Mouse (Mus musculus) right cerebral cortex, postnatal 14 days (tissue): ENCODE measurements at regions not wholly inside any gene's neighbourhood (a gene's known extent, or its start where the extent isn't known, plus 50 kb on each side); places are given as distances from the start of the nearest gene placed in this dataset.

Source experiments
- DNase-seq: peaks from one replicate; pipeline ENCODE4 v3.0.0; 2022

DNA sequence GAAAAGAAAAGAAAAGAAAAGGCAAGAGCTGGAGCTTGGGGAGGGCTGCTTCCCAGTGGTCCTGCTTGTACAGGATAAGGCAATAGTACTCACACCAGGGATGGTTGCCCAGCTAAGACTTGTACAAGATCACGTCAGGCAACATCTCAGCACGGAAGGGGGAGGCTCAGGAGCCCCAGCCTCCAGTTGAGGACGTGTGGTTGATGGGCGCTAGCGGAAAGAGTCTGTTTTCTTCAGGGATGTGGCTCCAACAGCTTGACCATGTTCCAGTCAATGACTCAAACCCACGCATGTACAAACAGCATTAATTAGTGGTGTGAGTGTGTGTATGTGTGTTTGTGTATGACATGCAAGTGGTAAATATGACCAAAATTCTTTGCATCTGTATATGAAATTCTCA, 153.1 kb upstream of the Rpl34 start:
- no peak for DNase-seq

DNA sequence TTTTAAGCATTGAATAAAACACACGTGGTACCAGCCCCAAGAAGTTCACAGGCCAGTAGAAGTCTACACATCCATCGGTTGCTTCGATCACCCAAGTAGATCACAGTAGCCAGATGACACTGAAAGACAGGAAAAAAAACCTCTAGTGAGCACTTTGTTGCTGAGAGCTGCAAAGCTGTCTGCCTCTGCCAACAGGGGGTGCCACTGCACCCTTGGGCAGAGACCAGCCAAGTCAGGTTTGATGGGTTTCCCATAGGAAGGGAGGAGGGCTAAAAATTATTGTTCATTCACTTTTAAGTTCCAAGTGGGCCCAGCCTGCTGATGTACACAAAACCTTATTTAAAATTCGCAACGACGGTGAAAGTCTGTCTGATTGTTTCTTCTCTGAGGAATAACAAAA, 150.3 kb upstream of the Rpl34 start:
- DNase-seq, result no peak

DNA sequence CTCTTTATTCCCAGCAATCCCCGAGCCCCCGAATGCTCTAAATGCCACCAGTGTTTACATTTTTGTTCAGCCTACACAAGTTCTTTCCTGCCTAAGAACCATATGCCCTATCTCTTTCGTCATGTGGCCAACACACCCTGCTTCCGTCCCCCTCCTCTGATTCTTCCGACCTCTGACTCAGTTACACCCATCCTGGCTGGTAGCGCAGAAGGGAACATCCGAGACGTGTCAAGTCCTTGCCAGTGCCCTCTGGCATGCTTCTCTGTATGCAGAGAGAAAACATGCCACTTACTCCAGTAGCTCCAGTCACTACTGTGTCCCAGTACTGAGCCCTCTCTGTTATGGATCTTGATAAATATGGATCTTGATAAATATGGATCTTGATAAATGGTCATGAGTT, 149.3 kb upstream of the Rpl34 start:
- DNase-seq, result no peak

DNA sequence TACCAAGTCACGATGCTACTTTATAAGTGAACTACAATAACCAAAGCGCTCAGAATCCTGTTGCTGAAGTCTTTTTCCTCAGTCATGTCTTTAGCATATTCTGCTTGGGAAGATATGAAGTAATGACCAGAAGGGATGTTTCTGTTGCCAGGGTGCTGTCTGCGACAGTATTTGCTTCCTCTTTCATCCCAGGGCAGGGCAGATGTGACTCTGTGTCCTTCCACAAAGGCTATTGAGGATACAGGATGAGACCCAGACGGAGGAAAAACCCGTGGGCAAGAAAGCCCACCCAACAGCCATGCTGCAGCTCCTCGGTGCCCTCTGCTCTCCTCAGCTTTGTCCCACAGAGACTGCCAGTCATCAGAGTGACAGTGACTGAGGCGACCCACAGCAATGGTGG, 148.6 kb upstream of the Rpl34 start:
- DNase-seq, result no peak

DNA sequence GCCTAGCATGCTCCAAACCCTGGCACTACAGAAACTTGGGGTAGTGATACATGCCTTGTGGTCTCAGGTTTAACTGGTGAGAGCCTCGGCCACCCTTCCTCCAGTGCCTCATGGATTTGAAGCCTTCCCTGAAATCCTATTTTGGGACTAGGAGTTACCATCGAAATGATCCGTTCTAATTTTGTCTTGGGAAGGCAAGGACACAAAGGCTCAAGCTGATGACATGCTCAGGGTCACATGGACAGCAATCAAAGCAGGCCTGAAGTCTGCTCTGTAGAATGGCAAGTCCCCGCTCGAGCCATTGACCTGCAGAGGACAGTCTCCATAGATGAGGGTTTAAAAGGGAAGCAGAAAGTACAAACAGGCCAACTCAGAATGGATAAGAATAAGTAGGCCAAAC, 147.8 kb upstream of the Rpl34 start:
- DNase-seq, result no peak

DNA sequence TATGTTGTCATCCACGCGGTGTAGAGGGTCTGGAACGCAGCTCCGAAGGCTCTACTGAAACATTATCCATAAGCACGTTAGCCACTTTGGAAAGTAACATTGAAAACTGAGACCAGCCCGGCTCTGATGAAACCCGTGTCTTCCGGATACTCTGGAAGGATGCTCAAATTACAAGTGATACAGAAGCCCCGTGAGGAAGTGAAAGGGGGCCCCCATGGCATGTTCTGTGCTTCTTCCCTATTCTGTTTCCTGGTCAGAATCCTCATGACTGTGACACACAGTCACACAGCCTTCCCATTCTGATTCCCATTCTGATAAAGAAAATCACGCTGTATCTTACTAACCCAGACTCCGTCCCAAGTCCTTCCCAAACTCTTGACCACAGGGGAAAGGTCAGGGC, 143.5 kb upstream of the Rpl34 start:
- DNase-seq, result no peak

DNA sequence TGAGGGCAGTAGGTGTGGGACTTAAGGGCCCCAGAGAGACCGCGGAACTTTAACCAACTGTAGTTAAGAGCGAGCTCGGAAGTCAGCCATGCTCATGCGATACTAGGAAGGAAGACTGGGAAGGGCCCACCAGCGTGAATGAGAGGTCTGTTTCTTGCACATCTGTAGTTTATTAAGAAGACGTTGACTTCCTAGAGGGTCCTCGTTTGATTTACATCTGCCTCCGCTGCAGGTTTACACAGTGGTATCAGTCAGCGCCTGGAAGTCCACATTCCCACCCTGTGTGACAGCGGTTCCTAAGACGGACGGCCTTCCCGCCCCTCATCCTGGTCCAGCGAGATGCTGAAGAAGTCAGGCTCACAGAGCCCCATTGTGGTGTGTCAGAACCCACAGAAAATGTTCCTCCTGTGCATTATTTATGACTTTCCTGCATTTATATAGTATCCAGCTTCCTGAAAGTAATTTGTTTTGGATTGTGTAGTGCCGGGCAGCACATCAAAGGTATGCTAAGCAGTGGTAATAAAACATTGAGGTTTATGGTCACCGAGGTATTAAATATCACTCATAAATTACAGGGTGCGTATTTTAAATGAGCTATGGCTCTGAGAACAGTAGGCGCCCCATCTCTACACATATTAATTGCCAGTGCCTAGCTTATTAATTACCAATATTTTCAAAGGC, 136.9 kb upstream of the Rpl34 start:
- no peak for DNase-seq

DNA sequence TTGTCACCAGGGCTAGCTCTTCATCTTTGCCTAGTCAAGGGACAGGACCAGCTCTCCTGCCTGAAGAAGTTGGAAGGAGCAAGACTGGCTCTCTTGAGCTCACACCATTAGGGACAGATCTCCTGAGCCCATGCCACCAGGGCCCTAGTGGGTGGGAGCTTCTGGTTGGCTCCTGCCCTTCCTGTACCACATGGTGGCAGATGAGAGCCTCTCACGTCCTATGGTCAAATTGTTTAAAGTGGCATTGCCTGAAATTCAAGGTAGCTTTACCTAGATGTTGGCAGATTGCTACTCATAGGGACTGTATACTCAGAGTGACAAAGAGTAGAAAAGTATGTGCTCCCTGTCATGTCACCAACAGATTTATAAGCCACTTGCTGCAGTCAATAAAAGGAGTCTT, 134.6 kb upstream of the Rpl34 start:
- no peak for DNase-seq

DNA sequence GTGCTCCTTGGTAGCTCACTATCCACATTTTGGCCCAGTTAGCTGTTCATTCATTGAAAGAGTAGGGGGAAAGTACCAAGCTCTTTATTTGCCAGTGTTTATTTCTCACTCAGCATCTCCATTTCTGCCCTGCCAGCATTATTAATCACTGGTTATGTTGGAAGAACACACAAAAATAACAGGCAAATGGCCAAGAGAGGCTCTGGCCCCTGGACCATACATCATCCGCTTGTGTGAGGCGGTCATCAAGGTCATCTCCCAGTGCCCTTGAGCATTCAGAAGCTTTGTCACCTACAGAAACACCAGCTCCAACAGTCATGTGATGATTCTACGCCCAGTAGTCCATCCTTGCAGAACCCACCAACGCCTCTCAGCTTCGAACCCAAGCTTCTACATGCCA, 133.2 kb upstream of the Rpl34 start:
- DNase-seq, result no peak

DNA sequence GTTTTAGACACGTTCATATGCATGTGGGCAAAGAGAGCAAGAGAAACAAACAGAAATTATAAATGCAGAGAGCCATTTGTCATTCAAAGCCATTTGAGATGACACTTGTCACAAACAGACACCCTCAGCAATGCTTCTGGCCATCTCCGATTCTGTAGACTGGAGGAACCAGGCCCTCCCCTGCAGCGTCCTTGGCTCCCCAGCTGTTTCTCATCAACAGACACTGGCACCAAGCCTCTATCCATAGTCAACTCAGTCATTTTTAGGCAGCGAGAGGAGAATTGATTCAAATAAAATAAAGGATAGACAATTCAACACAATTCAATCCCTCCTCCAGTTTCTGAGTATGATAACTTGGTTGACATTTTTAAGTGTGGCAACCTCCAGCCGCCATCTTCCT, 130.1 kb upstream of the Rpl34 start:
- no peak for DNase-seq

DNA sequence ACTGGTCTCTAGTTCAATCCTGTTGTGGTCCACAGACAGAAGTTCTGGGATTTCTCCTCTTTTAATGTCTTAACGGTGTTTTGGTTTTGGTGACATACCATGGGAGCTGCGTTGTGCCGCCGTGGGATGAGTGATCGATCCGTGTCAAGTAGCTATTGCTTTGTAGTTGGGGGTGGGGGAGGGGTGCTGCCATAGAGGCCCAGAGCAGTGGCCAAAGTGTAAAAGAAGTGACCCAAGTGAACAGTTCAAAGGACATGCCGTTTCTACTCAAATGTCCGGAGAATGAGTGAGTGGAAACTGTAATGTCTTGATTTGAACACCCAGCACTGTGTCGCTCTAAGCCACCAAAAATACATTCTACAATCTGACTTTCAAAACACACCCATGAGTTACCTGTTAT, 123.7 kb upstream of the Rpl34 start:
- no peak for DNase-seq

DNA sequence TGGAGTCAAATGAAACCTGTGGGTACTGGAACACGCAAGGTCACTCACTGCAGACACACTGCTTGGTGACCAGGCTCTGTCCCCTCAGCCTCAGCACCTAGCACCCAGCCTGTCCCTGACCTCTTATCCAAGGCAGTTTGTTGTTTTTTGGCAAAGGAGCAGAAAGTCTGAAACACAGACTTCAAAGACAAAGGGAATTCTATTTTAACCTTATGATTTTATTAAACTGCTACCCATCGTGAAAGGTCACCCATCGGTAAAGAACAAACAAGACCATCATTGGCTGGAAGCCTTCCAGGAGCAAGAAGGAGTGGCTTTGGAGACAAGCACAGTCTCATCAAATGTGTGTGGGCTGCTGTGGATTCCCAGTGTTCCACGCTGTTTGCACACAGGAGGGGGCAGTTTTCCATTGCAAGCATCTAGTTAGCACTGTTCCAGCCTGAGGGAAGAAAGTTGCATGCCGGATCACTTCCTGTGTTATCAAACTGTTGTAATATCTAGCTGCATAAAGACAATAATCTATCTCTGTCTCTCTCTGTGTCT, 120.6 kb upstream of the Rpl34 start:
- no peak for DNase-seq

DNA sequence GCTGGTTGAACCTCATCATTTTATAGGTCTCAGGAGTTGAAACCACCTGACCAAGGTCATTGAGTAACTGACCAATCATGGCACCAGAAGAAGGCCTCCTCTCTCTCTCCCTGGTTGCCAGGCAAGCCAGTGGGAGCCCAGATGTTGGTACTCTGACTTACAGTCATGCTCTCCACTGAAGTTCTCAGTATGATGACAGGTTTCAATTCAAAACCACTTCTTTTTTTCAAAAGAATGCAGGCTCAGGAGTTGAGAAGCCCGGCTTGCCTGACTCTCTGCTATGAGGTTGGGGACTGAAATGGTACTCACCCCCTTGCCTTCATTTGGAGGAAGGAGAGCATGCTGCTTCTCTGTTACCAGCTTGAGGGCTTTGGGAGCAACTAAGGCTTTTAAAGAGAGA, 111.6 kb upstream of the Rpl34 start:
- no peak for DNase-seq

DNA sequence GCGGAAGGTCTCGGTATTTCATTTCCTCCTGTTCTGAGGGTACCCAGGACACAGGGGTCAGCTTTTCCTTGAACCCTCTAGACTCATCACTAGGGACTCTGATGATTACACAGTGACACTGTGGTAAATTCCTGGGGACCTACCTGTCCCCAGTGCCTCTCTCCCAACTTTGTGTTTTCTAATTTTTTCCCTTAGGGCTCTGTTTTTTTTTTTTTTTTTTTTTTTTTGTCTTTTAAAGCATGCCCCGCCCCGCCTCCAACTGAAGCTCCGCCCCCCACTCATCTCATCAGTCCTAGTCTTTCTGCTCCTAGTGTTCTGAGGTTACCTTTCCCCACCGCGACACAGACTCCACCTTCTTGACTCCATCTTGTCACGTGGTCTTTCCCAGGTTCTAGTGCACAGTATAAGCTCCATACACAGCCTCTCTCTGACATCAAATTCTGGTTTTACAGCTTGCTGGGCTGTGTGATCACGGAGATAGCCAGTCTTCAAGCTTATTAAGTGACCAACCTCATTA, 109.8 kb upstream of the Rpl34 start:
- DNase-seq, result no peak

DNA sequence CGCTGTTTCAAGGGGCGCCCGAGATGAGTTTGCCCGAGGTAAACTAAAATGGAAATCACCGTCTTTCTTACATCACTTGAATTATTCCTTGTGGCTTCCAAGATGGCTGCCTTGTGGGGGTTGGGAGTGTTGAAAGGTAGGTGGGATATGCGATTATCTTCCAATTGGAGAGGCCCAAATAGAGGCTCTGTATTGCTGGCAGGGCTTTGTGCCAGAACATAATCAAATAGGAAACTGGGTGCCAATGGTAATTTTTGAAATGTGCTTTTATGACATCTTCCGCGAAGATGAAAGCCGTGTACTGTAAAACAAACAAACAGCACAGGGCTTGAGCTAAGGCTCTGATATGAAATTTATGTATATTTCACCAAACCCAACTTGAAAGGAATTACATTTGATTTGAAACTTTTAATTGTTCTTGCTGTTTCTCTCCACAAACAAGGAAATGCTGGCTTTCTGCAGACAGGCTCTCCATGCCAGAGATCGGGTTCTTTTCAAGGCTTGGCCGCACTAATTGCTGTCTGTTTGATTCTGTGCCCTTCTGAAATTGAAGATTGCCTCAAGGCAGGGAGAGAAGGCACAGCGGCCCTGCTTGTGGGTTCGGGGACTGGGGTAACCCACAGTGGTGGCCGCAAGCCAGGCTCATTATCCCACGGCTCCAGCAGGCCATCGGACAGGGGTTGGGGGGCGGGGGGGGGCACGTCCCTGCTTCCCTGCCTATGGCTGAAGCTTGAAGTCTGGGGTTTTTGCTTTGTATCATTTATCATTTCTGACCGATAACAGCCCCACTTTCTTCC, 108.6 kb upstream of the Rpl34 start:
- no peak for DNase-seq

DNA sequence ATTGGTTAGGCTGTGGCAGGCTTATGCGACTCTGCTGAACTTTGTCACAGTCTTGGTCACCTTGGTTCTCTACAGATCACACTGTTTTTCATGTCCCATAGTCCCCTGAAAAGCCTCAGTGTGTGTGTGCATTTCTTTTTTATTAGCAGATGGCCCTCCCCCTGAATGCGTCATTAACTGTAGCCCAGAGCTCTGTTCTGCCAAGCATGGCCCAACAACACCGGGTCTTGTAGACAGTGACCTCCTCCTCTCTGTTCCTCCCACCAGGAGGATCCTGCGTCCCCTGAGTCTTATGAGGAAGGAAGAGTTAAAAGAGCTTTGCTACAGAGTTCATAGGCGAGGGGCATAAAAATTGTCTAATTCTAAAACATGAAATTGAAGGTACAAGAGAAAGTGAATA, 103.5 kb upstream of the Rpl34 start:
- no peak for DNase-seq

DNA sequence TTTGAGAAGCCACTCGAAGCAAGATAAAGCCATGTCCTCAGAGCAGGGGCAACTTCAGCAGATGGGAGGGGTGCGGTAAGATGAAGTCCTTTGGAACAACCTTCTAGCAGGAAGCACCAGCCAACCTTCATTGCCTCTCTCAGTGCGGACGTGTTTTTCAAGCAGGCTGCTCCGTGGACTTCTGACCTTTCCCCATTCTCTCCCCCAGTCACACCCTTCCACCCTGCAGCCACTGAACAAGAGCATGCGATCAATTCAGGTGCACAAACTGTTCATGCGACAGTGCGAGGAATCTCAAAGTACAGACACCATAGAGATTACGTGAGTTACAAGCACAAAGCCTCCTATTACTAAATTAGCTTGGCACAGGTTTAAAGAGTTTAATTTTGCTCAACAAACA, 102.9 kb upstream of the Rpl34 start:
- no peak for DNase-seq

DNA sequence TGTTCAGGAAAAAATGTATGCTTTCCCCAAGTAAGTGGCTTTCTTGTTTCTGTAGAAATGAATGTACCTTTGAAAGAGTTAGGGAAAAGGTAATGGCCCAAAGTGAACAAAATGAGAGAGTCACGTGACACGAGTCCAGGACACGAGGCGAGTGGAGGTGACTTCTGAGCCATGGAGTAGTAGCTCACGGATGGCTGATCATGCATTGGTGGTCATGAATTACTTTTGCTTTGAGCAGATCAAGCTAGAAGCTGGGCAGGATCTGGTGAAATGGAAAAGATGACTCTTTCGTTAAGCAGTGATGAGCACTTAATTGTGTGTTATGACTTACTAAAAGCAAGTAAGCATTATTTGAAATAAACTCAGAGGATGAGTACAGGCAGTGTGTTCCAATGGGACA, 101.6 kb upstream of the Rpl34 start:
- DNase-seq, result no peak

DNA sequence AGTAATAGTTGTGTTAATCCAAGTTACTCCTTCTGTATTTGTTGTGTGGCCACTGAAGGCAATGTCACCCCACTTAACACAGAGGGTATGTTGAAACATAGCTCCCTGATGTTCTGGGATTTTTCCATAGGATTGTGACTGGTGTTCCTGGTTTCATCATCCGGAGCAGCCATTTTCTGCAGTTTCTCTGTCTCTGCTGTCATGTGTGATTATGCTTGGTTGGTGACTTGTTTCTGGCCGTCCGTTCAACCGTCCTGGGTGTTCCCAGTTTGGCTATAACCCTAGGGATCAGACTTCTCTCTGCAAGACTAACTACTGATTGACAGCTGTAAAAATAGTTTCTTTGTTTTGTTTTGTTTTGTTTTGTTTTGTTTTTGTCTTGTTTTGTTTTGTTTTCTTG, 98.1 kb upstream of the Rpl34 start:
- no peak for DNase-seq

DNA sequence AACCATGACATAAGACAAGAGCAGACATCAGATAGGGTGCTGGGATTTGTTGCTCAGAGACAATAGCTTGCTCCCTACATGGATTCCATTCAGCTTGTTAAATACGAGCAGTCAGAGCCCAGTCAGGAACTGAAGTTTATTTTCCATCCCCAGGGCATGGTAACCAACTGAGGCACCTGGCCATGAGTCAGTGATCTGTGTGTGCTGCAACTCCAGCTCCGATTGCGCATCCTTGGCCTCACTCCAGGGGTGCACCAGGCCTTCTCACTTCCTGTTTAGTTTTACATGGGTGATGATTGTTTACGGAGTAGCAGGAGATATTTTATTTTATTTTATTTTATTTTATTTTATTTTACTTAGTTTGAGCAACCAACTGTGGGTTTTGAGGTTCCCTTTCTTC, 97.7 kb upstream of the Rpl34 start:
- no peak for DNase-seq

DNA sequence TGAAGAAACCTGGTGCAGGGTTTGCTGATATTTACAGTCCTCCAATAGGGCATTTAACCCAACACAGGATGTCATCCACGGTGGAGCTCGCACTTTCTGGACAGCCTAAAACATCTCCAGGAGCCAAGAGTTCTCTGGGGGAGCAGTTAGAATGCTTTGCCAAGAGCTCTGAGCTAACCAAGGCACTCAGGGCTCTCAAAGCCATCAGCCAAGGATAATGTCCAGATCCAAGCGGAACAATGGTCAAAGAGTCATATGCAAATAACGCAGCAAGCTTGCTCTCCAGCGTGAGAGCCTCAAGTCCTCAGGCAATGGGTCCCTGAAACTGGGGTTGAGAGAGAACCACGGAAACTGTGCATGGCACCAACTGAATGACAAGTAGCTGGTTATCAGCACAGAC, 96.8 kb upstream of the Rpl34 start:
- no peak for DNase-seq

DNA sequence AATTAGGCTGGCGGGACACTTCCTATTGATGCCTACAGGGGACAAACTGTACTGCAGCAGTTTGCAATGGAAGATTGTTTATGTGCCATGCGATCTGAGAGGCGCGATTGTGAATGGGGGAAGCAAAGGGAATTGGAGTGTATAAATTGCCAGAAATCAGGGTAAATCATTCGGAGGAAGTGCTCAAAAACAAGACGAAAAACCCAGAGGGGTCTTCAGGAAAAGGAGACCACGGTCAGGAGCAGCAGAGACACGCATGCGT, 89.6 kb upstream of the Rpl34 start:
- no peak for DNase-seq

DNA sequence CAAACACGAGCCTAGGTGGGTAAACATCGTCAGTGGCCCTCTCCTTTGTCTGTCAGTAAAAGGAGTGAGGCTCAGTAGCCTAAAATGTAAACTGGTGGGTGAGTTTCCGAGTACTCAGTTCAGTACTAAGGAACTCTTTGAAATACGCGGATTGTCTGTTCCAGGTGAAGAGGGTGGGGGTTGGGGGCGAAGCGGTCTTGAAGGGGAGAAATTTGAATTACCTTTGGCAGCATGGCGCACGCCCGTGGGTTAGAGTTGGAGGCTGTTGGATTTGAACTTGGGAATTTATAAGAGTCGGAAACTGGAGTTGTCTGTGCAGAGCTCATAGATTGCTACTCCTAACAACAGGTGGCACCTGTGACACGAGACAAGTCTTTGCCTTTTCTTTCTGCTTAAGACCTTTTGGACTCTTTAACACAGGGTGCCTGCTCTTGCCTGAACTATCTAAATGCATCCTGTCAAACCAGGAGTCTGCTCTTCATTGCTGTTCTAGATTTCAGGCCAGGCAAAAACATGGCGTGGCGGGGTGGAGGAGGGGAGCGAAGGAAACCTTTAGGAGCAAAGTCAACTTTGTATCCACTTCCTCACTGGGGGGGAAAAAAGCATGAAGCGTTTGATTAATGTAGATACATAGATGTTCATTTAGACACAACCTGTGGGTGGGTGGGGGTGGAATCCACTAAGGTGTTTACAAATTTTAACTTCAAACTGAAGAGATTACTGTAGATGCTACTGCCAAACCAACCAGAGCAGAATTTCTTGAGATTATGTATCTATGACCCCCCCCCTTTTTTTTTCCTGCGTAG, 89.0 kb upstream of the Rpl34 start:
- DNase-seq, result no peak

DNA sequence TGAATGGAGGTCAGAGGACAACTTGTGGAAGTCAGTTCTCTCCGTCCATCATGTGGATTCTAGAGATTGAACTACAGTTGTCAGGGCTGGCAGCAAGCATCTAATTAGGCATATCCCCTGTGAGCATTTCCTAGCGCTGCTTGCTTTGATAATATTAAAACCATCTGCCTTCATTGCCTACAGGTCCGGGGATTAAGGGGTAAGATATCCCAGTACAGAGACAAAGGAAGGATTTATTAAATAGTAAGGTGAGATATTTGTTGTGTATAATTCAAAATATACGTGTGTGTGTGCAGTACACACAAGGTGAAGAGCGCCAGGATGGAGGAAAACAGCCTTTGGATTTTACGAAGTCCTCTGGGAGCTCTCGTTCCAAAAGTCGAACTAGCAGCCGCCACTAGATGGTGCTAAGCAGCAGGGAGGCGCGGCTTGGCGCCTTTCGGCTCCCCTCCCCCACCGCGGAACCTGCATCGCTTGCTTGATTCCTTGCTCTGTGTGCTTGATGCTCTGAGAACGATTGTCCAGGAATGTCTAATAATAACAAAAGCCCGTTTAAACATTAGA, 88.4 kb upstream of the Rpl34 start:
- DNase-seq, result peak; percentile 96
